Mouse (Mus musculus) v-Abl transformed pro-B cells (cell line): ENCODE results near the gene Entpd8.

ENCODE experiments used
- in situ Hi-C, 2 experiments: fragments of 400-800 bp; cut with MboI; formaldehyde crosslinking; loops; one replicate each; pipeline ENCODE4 v1.15.1; 2025; ENCODE audit not compliant: unreplicated experiment in 2 of 2

Entpd8 gene

GRCm38 (mm10) chr2:25094785-25095108 is 14.6 kb downstream of the Entpd8 start:
- in situ Hi-C loops = loop anchor here in 1 of 2 experiments (10.0 kb wide), 1 partner anchor 160 kb away; the partner anchor contains the start of gene Tmem203

GRCm38 (mm10) chr2:25095109-25095850 is 15.2 kb downstream of the Entpd8 start, which contains the start of gene Noxa1:
Noxa1 (minus strand) TSS chr2:25095149.
- in situ Hi-C loops = loop anchor here in 1 of 2 experiments (10.0 kb wide), 1 partner anchor 160 kb away; the partner anchor contains the start of gene Tmem203

GRCm38 (mm10) chr2:25098005-25098615 is 18.0 kb downstream of the Entpd8 start:
- in situ Hi-C loops = loop anchor here in 1 of 2 experiments (10.0 kb wide), 1 partner anchor 157 kb away; the partner anchor contains the start of gene Tmem203

GRCm38 (mm10) chr2:25098956-25099355 is 18.9 kb downstream of the Entpd8 start:
- in situ Hi-C loops = loop anchor here in 1 of 2 experiments (10.0 kb wide), 1 partner anchor 156 kb away; the partner anchor contains the start of gene Tmem203

- in situ Hi-C loops = loop anchor here in 1 of 2 experiments (5.0 to 10.0 kb wide), 2 partner anchors 58 to 155 kb away; partner anchors contain the start of gene Tmem203
Observed at GRCm38 (mm10) chr2:25099703-25100102, 19.6 kb downstream of the Entpd8 start.

GRCm38 (mm10) chr2:25104122-25104521 is 24.0 kb downstream of the Entpd8 start:
- in situ Hi-C loops = loop anchor here in 1 of 2 experiments (5.0 kb wide), 1 partner anchor 53 kb away; no protein-coding TSS in a partner anchor

GRCm38 (mm10) chr2:25106045-25106444 is 25.9 kb downstream of the Entpd8 start:
- in situ Hi-C loops = no loop called here

GRCm38 (mm10) chr2:25109487-25109886 is 29.4 kb downstream of the Entpd8 start:
- in situ Hi-C loops = no loop called here

GRCm38 (mm10) chr2:25110505-25111183 is 30.5 kb downstream of the Entpd8 start:
- in situ Hi-C loops = no loop called here

GRCm38 (mm10) chr2:25111184-25111791 is 31.2 kb downstream of the Entpd8 start:
- in situ Hi-C loops = no loop called here

GRCm38 (mm10) chr2:25114308-25114707 is 34.2 kb downstream of the Entpd8 start:
- in situ Hi-C loops = no loop called here

- in situ Hi-C loops = no loop called here
Observed at GRCm38 (mm10) chr2:25115442-25115841, 35.3 kb downstream of the Entpd8 start.

GRCm38 (mm10) chr2:25120963-25121362 is 40.9 kb downstream of the Entpd8 start:
- in situ Hi-C loops = no loop called here

- in situ Hi-C loops = no loop called here
Observed at GRCm38 (mm10) chr2:25122666-25123065, 42.6 kb downstream of the Entpd8 start.

GRCm38 (mm10) chr2:25123527-25123926 is 43.4 kb downstream of the Entpd8 start:
- in situ Hi-C loops = no loop called here

GRCm38 (mm10) chr2:25124411-25124810 is 44.3 kb downstream of the Entpd8 start:
- in situ Hi-C loops = no loop called here

GRCm38 (mm10) chr2:25125146-25125545 is 45.0 kb downstream of the Entpd8 start:
- in situ Hi-C loops = loop anchor here (5.0 kb wide), 2 partner anchors 127 to 277 kb away; no protein-coding TSS in a partner anchor

GRCm38 (mm10) chr2:25126011-25127010 is 46.2 kb downstream of the Entpd8 start:
- in situ Hi-C loops = loop anchor here (5.0 kb wide), 2 partner anchors 126 to 276 kb away; no protein-coding TSS in a partner anchor

GRCm38 (mm10) chr2:25127206-25127605 is 47.1 kb downstream of the Entpd8 start:
- in situ Hi-C loops = loop anchor here (5.0 kb wide), 2 partner anchors 125 to 275 kb away; no protein-coding TSS in a partner anchor
